Mouse (Mus musculus) mesoderm, embryonic 11.5 days (tissue): Measurements from ENCODE around the gene Magel2.

ENCODE experiments used
- DNase-seq: peaks from one replicate; pipeline ENCODE4 v3.0.0-alpha.2; 2012; ENCODE audit warnings: low read depth, low spot score

The Magel2 gene

GRCm38 (mm10) chr7:62420566-62420965, 43.8 kb downstream of the Magel2 start:
- peak; percentile 51 for DNase-seq

GRCm38 (mm10) chr7:62423210-62423609, 46.4 kb downstream of the Magel2 start:
- DNase-seq = peak; percentile 47

- DNase-seq = no peak
Observed at GRCm38 (mm10) chr7:62428337-62428736, 51.5 kb downstream of the Magel2 start.
